Mouse (Mus musculus) heart, postnatal 0 days (tissue): Measurements from ENCODE around the gene S1pr1. TPM values are rescaled to one million over a fixed set of nuclear protein-coding genes. Genes with fewer than 3 reads are reported as not detected.

Experiments
- ATAC-seq: fragments of 200-750 bp; cut with Nextera tagmentation; 2 replicates; pipeline ENCODE4 v1.8.0; 2017; ENCODE audit warnings: low read depth, moderate number of reproducible peaks, moderate library complexity; ENCODE audit not compliant: insufficient read depth
- DNase-seq: peaks from one replicate; pipeline ENCODE4 v3.0.0-alpha.2; 2016; ENCODE audit warnings: low spot score
- H3K27ac ChIP-seq: fragments of 300-500 bp; sonication (generic); 2 replicates; pipeline ENCODE4 v1.5.1; 2014; ENCODE audit warnings: low read depth, mild to moderate bottlenecking
- H3K27me3 ChIP-seq: fragments of 300-500 bp; sonication (generic); 2 replicates; pipeline ENCODE4 v1.6.1; 2014; ENCODE audit warnings: low read length, mixed read lengths; ENCODE audit not compliant: control insufficient read depth, insufficient read depth
- H3K36me3 ChIP-seq: fragments of 300-500 bp; sonication (generic); replicated peaks from 2 replicates; pipeline ENCODE4 v1.6.1; 2014; ENCODE audit warnings: low read length, mixed read lengths; ENCODE audit not compliant: control insufficient read depth, insufficient read depth
- H3K4me1 ChIP-seq: fragments of 300-500 bp; sonication (generic); 2 replicates; pipeline ENCODE4 v1.6.1; 2014; ENCODE audit warnings: antibody characterized with exemption; ENCODE audit not compliant: control insufficient read depth, insufficient read depth
- H3K4me2 ChIP-seq: fragments of 300-500 bp; sonication (generic); 2 replicates; pipeline ENCODE4 v1.6.1; 2014; ENCODE audit warnings: low read depth, mild to moderate bottlenecking, low read length, moderate library complexity
- H3K4me3 ChIP-seq: fragments of 300-500 bp; sonication (generic); 2 replicates; pipeline ENCODE4 v1.5.1; 2014; ENCODE audit warnings: low read depth, low read length
- H3K9ac ChIP-seq: fragments of 300-500 bp; sonication (generic); replicated peaks from 2 replicates; pipeline ENCODE4 v1.6.1; 2014; ENCODE audit warnings: low read depth, low read length, mixed read lengths
- H3K9me3 ChIP-seq: fragments of 300-500 bp; sonication (generic); replicated peaks from 2 replicates; pipeline ENCODE4 v1.6.1; 2016; ENCODE audit warnings: low read length; ENCODE audit not compliant: control insufficient read depth
- CTCF ChIP-seq: IDR thresholded peaks from 2 replicates; pipeline ENCODE4 v1.5.1; 2016; ENCODE audit warnings: antibody characterized with exemption, control low read depth, low read depth
- EP300 ChIP-seq: IDR thresholded peaks from 2 replicates; pipeline ENCODE4 v1.6.1; 2016; ENCODE audit warnings: antibody characterized with exemption, low read depth
- WGBS: fragments of 180-500 bp; shearing (Covaris S2); extraction: QIAGEN DNeasy Blood & Tissue Kit; methylation state at CpG from one replicate; pipeline ENCODE4 v1.1.7; 2014; 5-methylcytosine and 5-hydroxymethylcytosine counted together
- polyA plus RNA-seq: library from polyadenylated mRNA; unstranded; fragments of >200 nt; fragmentation: Nextera tagmentation; extraction: Ambion mirVana; gene quantifications from 2 replicates; pipeline ENCODE4 v1.2.1, GENCODE M21; 2015
- total RNA-seq: library from RNA; depleted of rRNA; stranded (reverse); fragments of >200 nt; gene quantifications from 2 replicates; pipeline ENCODE4 v1.2.3, GENCODE M21; 2014; ENCODE audit warnings: low replicate concordance

S1pr1 gene
- total and polyA plus RNA-seq, 2 experiments from 2014 or later: 74.6 to 160 TPM

DNA sequence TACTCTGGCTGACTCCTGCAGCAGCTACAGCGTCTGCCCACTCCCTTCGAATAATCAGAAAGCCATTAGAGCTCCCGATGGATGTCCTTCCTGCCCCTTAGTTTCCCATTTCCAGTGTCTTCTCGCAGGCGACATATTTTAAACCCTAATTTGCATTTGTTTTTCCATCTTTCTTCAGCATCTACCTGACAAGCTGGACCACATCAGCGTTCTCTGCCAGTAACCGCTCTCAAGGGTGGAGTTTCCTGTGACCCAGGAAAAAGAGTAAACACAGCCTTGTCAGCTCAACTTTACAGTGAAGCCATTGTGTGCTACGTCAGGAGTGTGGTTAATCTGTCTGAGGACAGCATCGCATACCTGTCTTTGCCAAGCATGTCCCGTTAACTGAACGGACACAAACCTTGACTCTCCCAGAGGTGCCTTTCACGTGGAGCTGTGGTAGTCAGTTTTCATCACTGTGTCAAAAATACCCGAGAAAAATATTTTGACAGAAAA is 41.2 kb downstream of the S1pr1 start:
- whole genome bisulfite sequencing: 45% methylated on average over 13 of the region's 13 CpGs
- Histone ChIP-seq H3K36me3 (no peaks in the 10 kb centered on the region), H3K4me1 (no peaks in the 10 kb centered on the region), H3K9ac (no peak overlapping the region), H3K27me3 (no peaks in the 10 kb centered on the region), H3K27ac (0 out of 2 replicates have a peak overlapping the region, but pooled peaks have one; percentile 18), H3K4me2 (peak overlapping the region; percentile 25; the same call in 1 of the 2 replicates), H3K9me3 (no peaks in the 10 kb centered on the region), H3K4me3 (no peak overlapping the region)
- ATAC-seq (0 out of 2 replicates have a peak, but pooled peaks have one; percentile 44), DNase-seq (no peak)
- no peak for TF ChIP-seq EP300
- TF ChIP-seq CTCF: no peak

DNA sequence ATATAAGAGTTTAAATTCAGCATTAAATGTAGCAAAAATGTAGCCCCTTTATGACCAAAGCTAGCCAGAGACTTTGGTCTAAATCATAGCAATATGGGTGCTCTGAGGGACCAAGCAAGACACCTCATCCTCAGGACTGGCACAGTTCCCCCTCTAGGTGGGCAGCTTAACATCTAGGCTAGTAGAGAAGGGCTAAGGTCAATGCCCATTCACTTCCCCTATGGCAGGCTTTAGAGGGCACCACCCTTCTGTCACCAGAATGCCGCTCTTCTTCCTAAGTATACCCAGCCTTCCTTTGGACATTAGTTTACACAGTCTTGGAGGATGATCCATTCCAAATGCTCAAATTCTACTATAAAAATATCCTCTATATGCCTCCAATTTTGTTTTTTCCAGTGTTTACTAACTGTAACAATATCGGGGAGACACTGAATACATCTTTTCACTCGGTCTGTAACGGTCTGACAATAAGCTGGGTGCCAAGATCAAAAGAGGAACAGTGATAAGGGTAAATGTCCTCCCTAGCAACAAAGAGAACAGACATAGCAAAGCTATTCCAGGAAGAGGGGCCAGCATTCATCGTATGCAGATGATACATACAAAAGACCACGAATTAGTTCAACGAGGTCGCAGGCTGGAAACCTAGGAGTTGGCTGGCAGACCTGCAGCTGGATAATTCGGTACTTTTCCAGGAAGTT is 41.8 kb downstream of the S1pr1 start:
- no peak overlapping the region for H3K9ac ChIP-seq
- peak; percentile 7 for DNase-seq
- no peak overlapping the region for H3K4me3 ChIP-seq
- no peaks in the 10 kb centered on the region for H3K36me3 ChIP-seq
- 22% methylated on average over 9 of the region's 9 CpGs for WGBS
- TF ChIP-seq CTCF (no peak), EP300 (no peak)
- H3K4me1 ChIP-seq: no peaks in the 10 kb centered on the region
- no peak for ATAC-seq
- H3K9me3 ChIP-seq: no peaks in the 10 kb centered on the region
- 0 out of 2 replicates have a peak overlapping the region, but pooled peaks have one; percentile 18 for H3K27ac ChIP-seq
- H3K4me2 ChIP-seq: peak overlapping the region; percentile 25; the same call in 1 of the 2 replicates
- H3K27me3 ChIP-seq: no peaks in the 10 kb centered on the region

DNA sequence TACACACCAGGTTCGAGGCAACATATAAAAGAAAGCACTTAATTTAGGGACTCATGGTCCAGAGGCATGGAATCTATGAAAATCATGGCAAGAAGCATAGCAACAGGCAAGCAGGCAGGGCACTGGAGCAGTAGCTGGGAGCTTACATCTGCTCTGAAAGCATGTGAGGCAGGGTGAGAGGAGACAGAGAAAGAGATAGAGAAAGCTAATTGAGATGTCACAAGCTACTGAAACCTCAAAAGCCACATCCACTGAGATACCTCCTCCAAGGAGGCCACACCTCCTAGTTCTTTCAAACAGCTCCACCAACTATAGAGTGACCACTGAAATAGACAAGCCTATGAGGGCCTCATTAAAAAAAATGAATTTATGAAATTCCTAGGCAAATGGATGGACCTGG is 45.6 kb downstream of the S1pr1 start:
- Histone ChIP-seq H3K4me3 (no peak overlapping the region), H3K27ac (no peak overlapping the region), H3K27me3 (no peaks in the 10 kb centered on the region), H3K36me3 (no peaks in the 10 kb centered on the region), H3K4me1 (no peaks in the 10 kb centered on the region), H3K9ac (no peak overlapping the region), H3K4me2 (no peak overlapping the region), H3K9me3 (no peaks in the 10 kb centered on the region)
- DNase-seq (no peak), ATAC-seq (no peak)
- WGBS: 76% methylated on average over 1 of the region's 1 CpGs
- no peak for TF ChIP-seq CTCF
- no peak for TF ChIP-seq EP300

DNA sequence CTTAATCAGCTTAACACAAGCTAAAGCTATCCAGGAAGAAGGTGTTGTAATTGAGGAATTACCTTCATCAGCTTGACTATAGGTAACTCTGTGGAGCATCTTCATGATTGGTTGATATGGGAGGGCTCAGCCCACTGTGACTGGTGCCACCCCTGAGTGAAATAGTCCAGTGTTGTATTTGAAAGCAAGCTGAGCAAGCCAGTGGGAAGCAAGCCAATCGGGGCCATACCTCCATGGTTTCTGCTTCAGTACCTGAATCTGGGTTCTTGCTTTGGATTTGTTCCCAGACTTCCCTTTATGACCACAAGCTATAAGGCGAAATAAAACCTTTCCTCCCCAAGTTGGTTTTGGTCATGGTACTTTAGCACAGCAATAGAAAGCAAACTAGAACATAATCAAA is 47.7 kb downstream of the S1pr1 start:
- TF ChIP-seq CTCF: no peak
- no peak for TF ChIP-seq EP300
- WGBS: 70% methylated on average over 2 of the region's 2 CpGs

DNA sequence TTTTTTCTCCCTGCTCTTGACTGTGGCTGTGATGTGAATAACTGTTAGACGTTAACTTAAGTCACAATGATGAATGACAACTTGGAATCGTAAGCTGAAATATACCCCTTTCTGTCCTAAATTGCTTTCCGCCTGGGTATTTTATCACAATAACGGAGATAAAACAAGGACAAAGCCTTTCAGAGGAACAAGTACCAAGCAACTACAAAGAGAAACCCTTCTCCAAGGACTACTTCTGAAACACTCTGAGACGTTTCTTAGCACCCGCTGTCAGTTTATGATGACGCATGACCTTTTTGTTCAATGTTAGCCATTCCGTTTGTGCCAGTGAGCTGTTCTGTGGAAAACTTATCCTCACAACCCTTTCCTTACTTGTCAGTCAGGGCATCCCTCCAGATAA is 48.3 kb downstream of the S1pr1 start:
- DNase-seq: no peak
- ATAC-seq: no peak

More for the DNA sequence above, 47.7 kb downstream of the S1pr1 start:
- no peaks in the 10 kb centered on the region for H3K9me3 ChIP-seq
- no peak for DNase-seq
- H3K9ac ChIP-seq: no peak overlapping the region
- no peak overlapping the region for H3K4me3 ChIP-seq
- no peaks in the 10 kb centered on the region for H3K27me3 ChIP-seq
- ATAC-seq: no peak
- no peaks in the 10 kb centered on the region for H3K36me3 ChIP-seq
- H3K4me1 ChIP-seq: no peaks in the 10 kb centered on the region
- no peak overlapping the region for H3K4me2 ChIP-seq
- no peak overlapping the region for H3K27ac ChIP-seq

More for the DNA sequence above, 48.3 kb downstream of the S1pr1 start:
- TF ChIP-seq CTCF: no peak
- TF ChIP-seq EP300: no peak
- no peak overlapping the region for H3K9ac ChIP-seq
- no peaks in the 10 kb centered on the region for H3K9me3 ChIP-seq
- H3K4me3 ChIP-seq: no peak overlapping the region
- H3K4me1 ChIP-seq: no peaks in the 10 kb centered on the region
- no peaks in the 10 kb centered on the region for H3K36me3 ChIP-seq
- H3K4me2 ChIP-seq: no peak overlapping the region
- WGBS: 62% methylated on average over 8 of the region's 8 CpGs
- H3K27me3 ChIP-seq: no peaks in the 10 kb centered on the region
- no peak overlapping the region for H3K27ac ChIP-seq
